Mouse (Mus musculus): ENCODE data around the gene Apod.
"Not testable (repeated sequence)": the region's sequence is repeated elsewhere in the genome, so short reads cannot be mapped to it uniquely, and the experiment has no call there.

Gene Apod

DNA sequence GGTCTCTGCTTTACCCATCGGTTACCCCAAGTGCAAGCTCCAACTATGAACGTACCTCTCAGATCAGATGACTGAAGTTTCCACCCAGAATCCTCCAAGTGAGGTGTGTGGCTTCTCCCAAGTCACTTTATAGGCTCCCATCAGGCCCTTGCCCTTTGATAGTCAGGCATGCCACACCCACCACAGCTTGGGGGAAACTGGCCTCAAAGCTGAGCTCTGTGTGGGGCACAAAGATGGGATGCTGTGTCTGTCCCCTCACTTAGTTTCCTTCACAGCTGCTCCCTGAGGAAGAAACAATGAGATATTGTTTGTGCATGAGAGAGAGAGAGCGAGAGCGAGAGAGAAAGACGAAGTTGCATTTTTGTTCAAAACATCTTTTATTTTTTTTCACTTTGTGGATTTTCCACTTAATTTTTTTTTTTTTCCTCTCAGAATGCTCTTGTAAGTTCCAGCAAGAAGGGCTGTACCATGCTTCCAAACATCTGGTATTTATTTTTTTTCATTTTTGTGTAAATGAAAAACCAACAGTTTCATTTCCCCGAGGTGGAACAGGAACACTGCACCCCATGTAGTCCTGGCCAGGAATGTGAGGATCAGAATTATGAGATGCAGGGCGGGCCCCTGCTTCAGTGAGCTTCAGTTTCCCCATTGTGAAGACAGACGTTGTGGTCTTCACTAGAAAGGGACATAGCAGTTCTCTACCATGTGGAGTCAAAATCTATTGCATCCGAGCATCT lies at the start of gene Apod:
Gene Apod, minus strand, starts transcription at position 312 of the 737 bp plus-strand sequence.
- no peak for DNase-seq (ENCODE audit: low read depth)

- no peak for DNase-seq (ENCODE audit: low read depth)
These were observed 49.3 kb upstream of the Apod start for GRCm38 (mm10) chr16:31363685-31364436.

- DNase-seq (ENCODE audit: low read depth), result no peak
These were observed 44.9 kb upstream of the Apod start for GRCm38 (mm10) chr16:31359542-31359941.

DNA sequence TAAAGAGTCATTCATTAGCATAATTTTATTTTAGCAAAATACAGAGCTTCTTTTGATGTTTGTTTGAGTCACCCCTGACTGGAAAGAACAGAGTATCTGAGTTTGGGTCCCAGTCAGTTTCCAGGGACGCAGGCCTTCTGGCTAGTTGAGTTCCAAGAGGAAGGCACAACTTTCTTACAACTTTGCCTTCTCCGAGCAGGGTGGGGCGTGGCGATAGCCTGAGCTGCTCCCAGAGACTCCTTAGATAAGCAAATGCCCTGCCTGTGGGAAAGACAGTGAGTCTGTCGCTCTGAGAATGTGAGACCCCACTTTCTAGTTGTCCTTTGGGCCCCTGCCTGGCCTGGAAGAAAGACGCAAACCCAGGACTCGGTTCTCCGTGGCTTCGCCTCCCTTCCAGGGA lies 44.4 kb upstream of the Apod start:
- no peak for DNase-seq (ENCODE audit: low read depth)

GRCm38 (mm10) chr16:31358576-31358975 lies 44.0 kb upstream of the Apod start:
- no peak for DNase-seq (ENCODE audit: low read depth)

- no peak for DNase-seq (ENCODE audit: low read depth)
These were observed 41.3 kb upstream of the Apod start for GRCm38 (mm10) chr16:31355882-31356281.

DNA sequence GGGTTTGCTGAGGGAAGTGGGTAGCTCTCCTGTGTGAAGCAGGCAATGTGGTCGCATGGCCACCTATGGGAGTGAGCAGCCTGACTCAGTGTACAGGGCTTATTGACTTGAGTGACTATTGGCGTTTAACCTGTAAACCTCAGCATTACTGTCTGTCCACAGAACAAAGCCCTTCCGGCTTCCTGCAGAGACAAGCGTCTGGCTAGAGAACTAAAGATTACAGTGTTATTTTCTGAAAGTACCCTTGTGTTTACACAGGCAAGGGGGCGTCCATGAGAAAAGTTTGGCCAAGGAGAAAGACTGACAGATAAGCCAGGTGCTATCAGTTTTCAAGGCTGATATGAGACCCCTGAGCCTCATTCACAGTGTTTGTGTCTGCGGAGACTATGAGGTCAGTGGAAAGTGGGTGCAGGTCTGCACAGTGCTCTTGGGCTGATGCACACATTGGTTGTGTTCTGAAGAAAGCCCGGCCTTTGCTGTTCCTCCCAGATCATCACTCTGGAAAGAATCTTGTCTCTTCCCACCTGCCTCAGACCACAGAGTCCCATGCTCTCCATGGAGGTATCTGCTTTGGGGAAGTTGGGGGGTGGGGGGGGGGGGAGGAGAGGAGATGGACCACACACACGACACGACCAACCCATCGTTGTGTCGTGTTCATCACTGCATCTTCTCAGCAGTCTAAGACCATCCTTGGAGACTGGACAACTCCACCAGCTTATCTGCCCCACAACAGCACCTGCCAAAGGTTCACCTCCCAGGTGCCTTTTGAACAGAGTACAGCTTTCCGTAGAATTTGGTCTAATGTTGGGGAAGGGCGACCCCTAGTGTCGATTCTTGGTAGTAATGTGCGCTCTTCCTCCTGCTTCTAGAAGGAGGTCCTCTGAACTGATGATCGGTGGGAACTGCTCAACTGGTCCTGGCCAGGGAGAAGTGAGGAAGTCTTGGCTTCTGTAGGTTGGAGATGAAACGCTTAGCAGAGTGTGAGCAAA lies 40.0 kb upstream of the Apod start:
- DNase-seq (ENCODE audit: low read depth), result peak; percentile 87

- DNase-seq (ENCODE audit: low read depth), result peak; percentile 49
These were observed 38.4 kb upstream of the Apod start for GRCm38 (mm10) chr16:31352996-31353395.

DNA sequence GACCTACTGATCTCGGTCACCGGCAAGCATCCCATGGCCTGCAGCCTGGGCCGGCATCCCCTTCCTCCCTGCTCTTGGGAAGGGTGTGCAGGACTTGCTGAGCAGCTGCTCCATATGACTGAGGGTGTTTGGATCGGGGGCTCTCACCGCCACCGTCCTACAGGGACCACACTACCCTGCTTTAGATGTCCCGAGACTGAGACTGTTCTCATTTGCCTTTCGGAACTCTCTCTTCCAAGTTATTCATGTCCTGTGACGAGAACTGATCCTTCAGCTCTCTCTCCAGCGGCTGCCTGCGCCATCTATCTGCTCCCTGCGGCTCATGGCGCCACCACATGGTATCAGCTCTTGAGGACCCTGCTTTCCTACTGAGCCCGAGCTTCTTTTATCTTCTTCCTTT lies 33.0 kb upstream of the Apod start:
- DNase-seq (ENCODE audit: low read depth), result no peak

- no peak for DNase-seq (ENCODE audit: low read depth)
These were observed 28.4 kb upstream of the Apod start for GRCm38 (mm10) chr16:31342966-31343365.

- DNase-seq (ENCODE audit: low read depth), result no peak
These were observed 27.9 kb upstream of the Apod start for GRCm38 (mm10) chr16:31342556-31342955.

- no peak for DNase-seq (ENCODE audit: low read depth)
These were observed 24.7 kb upstream of the Apod start for GRCm38 (mm10) chr16:31339332-31339731.

DNA sequence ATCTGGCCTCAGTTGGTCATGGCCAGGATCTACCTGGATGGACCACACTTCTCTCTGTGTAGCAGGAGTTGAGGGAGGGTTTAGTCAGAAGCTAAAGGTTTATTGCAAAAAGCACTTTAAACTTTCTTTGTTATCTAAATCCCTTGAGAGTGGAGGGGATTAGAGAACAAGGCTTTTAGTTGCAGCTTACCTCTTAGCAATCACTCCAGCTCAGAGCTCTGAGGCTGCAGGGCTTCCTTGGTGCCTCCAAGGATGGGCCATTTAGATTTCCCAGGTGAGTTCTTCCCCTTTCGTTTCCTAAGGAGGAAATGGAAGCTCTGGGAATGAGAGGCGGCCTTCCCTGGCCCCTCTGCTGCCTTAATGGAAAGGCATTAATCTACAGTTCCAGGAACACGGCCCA lies 23.3 kb upstream of the Apod start:
- DNase-seq (ENCODE audit: low read depth), result no peak

- DNase-seq (ENCODE audit: low read depth), result no peak
These were observed 20.2 kb upstream of the Apod start for GRCm38 (mm10) chr16:31334796-31335195.

- DNase-seq (ENCODE audit: low read depth), result no peak
These were observed 18.0 kb upstream of the Apod start for GRCm38 (mm10) chr16:31332586-31332985.

DNA sequence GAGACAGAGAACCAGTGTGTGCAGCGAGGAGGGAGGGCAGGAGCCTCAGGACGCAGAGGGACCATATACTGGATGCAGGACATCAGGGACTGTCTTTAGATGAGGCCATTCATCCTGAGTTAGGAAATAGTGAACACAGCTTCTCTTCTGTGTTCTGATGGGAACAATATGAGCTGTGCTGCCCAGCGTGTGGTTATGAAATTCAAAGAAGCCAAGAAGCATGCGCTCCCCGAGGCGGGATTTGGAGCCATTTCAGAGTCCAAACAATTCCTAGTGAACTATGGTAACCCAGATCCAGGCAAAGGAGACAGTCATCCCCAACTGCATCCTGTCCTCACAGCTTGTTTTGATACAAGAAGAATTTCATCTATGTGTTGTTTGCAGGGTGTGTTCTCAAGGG lies 16.4 kb upstream of the Apod start:
- DNase-seq (ENCODE audit: low read depth), result not testable (repeated sequence)

DNA sequence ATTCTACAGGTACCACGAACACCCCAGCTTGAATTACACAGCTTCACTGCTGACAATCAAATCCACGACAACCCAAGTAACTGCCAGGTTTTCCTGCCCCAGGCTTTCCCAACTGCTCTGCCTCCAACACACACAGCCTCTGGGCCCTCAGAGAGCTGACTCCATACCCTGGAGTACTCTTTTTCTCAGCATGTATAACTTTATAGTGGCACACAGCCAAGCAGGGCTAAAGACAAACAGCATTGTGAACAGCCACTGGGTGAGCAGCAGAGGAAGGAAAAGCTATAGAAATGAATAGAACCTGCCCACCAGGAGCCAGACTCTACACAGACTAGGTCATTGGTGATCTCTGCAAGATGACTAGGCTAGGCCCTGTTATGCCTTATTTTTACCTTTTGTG lies 15.1 kb upstream of the Apod start:
- no peak for DNase-seq (ENCODE audit: low read depth)

DNA sequence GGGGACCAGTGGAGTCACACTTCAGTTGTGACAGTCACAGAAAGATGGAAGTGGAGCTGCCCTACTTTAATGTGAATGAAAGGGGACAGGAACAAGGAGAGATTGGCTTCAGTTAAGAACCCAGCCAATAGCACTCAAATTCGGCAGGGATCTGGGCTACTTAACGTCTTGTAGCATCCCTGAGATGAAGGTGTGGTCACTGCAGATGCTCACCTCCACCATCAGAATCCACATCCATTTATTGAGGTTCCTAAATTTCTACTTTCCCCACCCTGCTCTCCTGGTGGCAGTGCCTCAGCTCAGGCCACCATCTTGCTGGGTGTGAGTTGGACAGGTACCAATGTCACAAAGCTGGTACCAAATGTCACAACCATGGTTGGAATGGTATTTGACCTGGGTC lies 13.3 kb upstream of the Apod start:
- DNase-seq (ENCODE audit: low read depth), result no peak

DNA sequence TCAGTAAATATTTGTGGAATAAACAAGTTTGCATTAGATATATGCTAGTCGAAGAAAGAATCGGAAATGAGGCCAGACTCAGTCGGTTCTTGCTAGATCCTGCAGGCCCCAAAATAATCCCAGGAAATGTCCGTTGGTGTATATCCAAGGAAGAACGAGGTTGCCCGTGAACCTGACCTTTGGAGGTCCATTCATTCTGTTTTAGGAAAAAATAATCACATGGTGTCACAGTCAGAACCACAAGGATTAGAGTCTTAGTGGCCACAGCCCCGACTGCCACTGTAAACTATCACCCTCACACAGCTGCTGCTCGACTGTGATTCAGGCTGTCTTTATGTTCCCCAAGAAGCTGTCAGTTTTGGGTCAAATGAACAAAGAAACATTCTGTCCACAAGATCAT lies 12.8 kb upstream of the Apod start:
- DNase-seq (ENCODE audit: low read depth), result no peak

DNA sequence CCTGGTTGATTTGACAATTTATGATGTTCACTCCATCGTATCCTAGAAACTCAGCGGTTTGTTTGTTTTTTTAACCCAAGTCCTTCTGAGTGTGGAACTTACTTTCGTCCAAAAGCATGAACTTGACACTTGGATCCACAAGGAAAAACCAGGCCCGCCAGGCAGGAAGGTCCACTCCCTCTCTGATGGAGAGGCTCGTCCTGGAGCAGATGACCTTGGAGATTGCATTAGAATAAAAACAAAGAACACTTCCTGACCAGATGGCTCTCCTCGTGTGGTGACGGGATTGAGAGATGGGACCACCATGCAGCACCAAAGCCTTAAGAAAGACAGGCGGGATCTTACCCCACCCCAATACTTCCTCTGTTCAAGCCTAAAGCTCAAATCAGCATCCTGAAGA lies 12.1 kb upstream of the Apod start:
- no peak for DNase-seq (ENCODE audit: low read depth)

GRCm38 (mm10) chr16:31325966-31326365 lies 11.4 kb upstream of the Apod start:
- DNase-seq (ENCODE audit: low read depth), result no peak

GRCm38 (mm10) chr16:31325120-31325519 lies 10.5 kb upstream of the Apod start:
- DNase-seq (ENCODE audit: low read depth), result no peak

Data from induced T-regulatory cell, adult 2 months (primary cell).